Mouse (Mus musculus) heart, embryonic 11.5 days (tissue): ENCODE data around the gene Olfr160. TPM values are rescaled to one million over a fixed set of nuclear protein-coding genes. Genes with fewer than 3 reads are reported as not detected.

Source experiments
- ATAC-seq: fragments of 200-750 bp; cut with Nextera tagmentation; replicated peaks from 2 replicates; pipeline ENCODE4 v1.8.0; 2017; ENCODE audit warnings: moderate library complexity; ENCODE audit not compliant: insufficient number of reproducible peaks, low FRiP score, low TSS enrichment
- H3K27ac ChIP-seq: fragments of 300-500 bp; sonication (generic); 2 replicates; pipeline ENCODE4 v1.5.1; 2014; ENCODE audit warnings: mild to moderate bottlenecking, low read depth, low read length
- H3K27me3 ChIP-seq: fragments of 300-500 bp; sonication (generic); 2 replicates; pipeline ENCODE4 v1.6.1; 2014; ENCODE audit warnings: mild to moderate bottlenecking, low read length, mixed read lengths; ENCODE audit not compliant: control insufficient read depth, insufficient read depth
- H3K36me3 ChIP-seq: fragments of 300-500 bp; sonication (generic); 2 replicates; pipeline ENCODE4 v1.6.1; 2014; ENCODE audit warnings: mild to moderate bottlenecking, low read length, moderate library complexity, mixed read lengths; ENCODE audit not compliant: control insufficient read depth, insufficient read depth
- H3K4me1 ChIP-seq: fragments of 300-500 bp; sonication (generic); 2 replicates; pipeline ENCODE4 v1.6.1; 2014; ENCODE audit warnings: low read length; ENCODE audit not compliant: control insufficient read depth, insufficient read depth
- H3K4me2 ChIP-seq: fragments of 300-500 bp; sonication (generic); 2 replicates; pipeline ENCODE4 v1.6.1; 2014; ENCODE audit warnings: mild to moderate bottlenecking, moderate library complexity
- H3K4me3 ChIP-seq: fragments of 300-500 bp; sonication (generic); 2 replicates; pipeline ENCODE4 v1.5.1; 2014; ENCODE audit warnings: low read depth, low read length
- H3K9ac ChIP-seq: fragments of 300-500 bp; sonication (generic); 2 replicates; pipeline ENCODE4 v1.6.1; 2014; ENCODE audit warnings: mild to moderate bottlenecking, low read depth, low read length, moderate library complexity
- H3K9me3 ChIP-seq: fragments of 300-500 bp; sonication (generic); replicated peaks from 2 replicates; pipeline ENCODE4 v1.6.1; 2016; ENCODE audit warnings: low read length; ENCODE audit not compliant: control insufficient read depth
- WGBS: fragments of 180-500 bp; shearing (Covaris S2); extraction: QIAGEN DNeasy Blood & Tissue Kit; methylation state at CpG from one replicate; pipeline ENCODE4 v1.1.7; 2014; ENCODE audit not compliant: insufficient replicate concordance; 5-methylcytosine and 5-hydroxymethylcytosine counted together
- polyA plus RNA-seq: library from polyadenylated mRNA; unstranded; fragments of >200 nt; fragmentation: Nextera tagmentation; extraction: Ambion mirVana; gene quantifications from 2 replicates; pipeline ENCODE4 v1.2.1, GENCODE M21; 2014

The Olfr160 gene
- polyA plus RNA-seq, 1 experiment from 2014 or later, result not detected

- Histone ChIP-seq H3K27me3 (no peaks in the 10 kb centered on the region), H3K4me3 (no peak overlapping the region), H3K4me1 (no peaks in the 10 kb centered on the region), H3K27ac (no peak overlapping the region), H3K9ac (no peak overlapping the region), H3K9me3 (no peaks in the 10 kb centered on the region), H3K4me2 (no peak overlapping the region), H3K36me3 (no peaks in the 10 kb centered on the region)
- ATAC-seq, result no peak
- 57% methylated on average over 5 of the region's 5 CpGs for WGBS
These were observed 25.9 kb downstream of the Olfr160 start for GRCm38 (mm10) chr9:37689970-37690686.

GRCm38 (mm10) chr9:37687941-37688303, 28.1 kb downstream of the Olfr160 start:
- H3K27ac ChIP-seq, result no peak overlapping the region
- H3K9me3 ChIP-seq, result no peaks in the 10 kb centered on the region
- no peak for ATAC-seq
- no peak overlapping the region for H3K4me2 ChIP-seq
- no peak overlapping the region for H3K9ac ChIP-seq
- WGBS, result 43% methylated on average over 3 of the region's 3 CpGs
- H3K4me1 ChIP-seq, result no peaks in the 10 kb centered on the region
- no peaks in the 10 kb centered on the region for H3K27me3 ChIP-seq
- no peak overlapping the region for H3K4me3 ChIP-seq
- no peaks in the 10 kb centered on the region for H3K36me3 ChIP-seq

GRCm38 (mm10) chr9:37687288-37687940, 28.6 kb downstream of the Olfr160 start:
- WGBS, result 76% methylated on average over 3 of the region's 3 CpGs
- ATAC-seq, result no peak

GRCm38 (mm10) chr9:37681123-37681522, 34.9 kb downstream of the Olfr160 start:
- no peaks in the 10 kb centered on the region for H3K9me3 ChIP-seq
- ATAC-seq, result no peak
- H3K4me1 ChIP-seq, result no peaks in the 10 kb centered on the region
- no peak overlapping the region for H3K4me2 ChIP-seq
- WGBS, result 86% methylated on average over 1 of the region's 1 CpGs
- H3K27me3 ChIP-seq, result no peaks in the 10 kb centered on the region
- H3K4me3 ChIP-seq, result no peak overlapping the region
- no peak overlapping the region for H3K27ac ChIP-seq
- no peaks in the 10 kb centered on the region for H3K36me3 ChIP-seq
- H3K9ac ChIP-seq, result no peak overlapping the region

More at GRCm38 (mm10) chr9:37687288-37687940, 28.6 kb downstream of the Olfr160 start:
- no peak overlapping the region for H3K4me3 ChIP-seq
- no peak overlapping the region for H3K4me2 ChIP-seq
- no peaks in the 10 kb centered on the region for H3K9me3 ChIP-seq
- H3K4me1 ChIP-seq, result no peaks in the 10 kb centered on the region
- H3K27ac ChIP-seq, result no peak overlapping the region
- no peaks in the 10 kb centered on the region for H3K36me3 ChIP-seq
- no peaks in the 10 kb centered on the region for H3K27me3 ChIP-seq
- H3K9ac ChIP-seq, result no peak overlapping the region

GRCm38 (mm10) chr9:37675287-37675686, 40.8 kb downstream of the Olfr160 start:
- Histone ChIP-seq H3K27me3 (no peaks in the 10 kb centered on the region), H3K4me1 (no peaks in the 10 kb centered on the region), H3K36me3 (no peaks in the 10 kb centered on the region), H3K9me3 (no peaks in the 10 kb centered on the region), H3K27ac (no peak overlapping the region), H3K4me3 (no peak overlapping the region), H3K4me2 (no peak overlapping the region), H3K9ac (no peak overlapping the region)
- ATAC-seq, result no peak
- WGBS, result 84% methylated on average over 4 of the region's 4 CpGs

- no peaks in the 10 kb centered on the region for H3K36me3 ChIP-seq
- no peak overlapping the region for H3K4me3 ChIP-seq
- H3K4me2 ChIP-seq, result no peak overlapping the region
- no peak overlapping the region for H3K27ac ChIP-seq
- H3K27me3 ChIP-seq, result no peaks in the 10 kb centered on the region
- peaks cover 7% of the 10 kb centered on the region for H3K4me1 ChIP-seq
- H3K9me3 ChIP-seq, result no peaks in the 10 kb centered on the region
- WGBS, result 82% methylated on average over 3 of the region's 3 CpGs
- no peak for ATAC-seq
- H3K9ac ChIP-seq, result no peak overlapping the region
These were observed 45.8 kb downstream of the Olfr160 start for GRCm38 (mm10) chr9:37670261-37670660.

GRCm38 (mm10) chr9:37669678-37670077, 46.4 kb downstream of the Olfr160 start:
- H3K36me3 ChIP-seq, result no peaks in the 10 kb centered on the region
- peaks cover 10% of the 10 kb centered on the region for H3K4me1 ChIP-seq
- 59% methylated on average over 4 of the region's 4 CpGs for WGBS
- H3K27ac ChIP-seq, result no peak overlapping the region
- no peak for ATAC-seq
- H3K4me3 ChIP-seq, result no peak overlapping the region
- no peak overlapping the region for H3K9ac ChIP-seq
- H3K9me3 ChIP-seq, result no peaks in the 10 kb centered on the region
- no peaks in the 10 kb centered on the region for H3K27me3 ChIP-seq
- no peak overlapping the region for H3K4me2 ChIP-seq

GRCm38 (mm10) chr9:37669115-37669514, 46.9 kb downstream of the Olfr160 start, which contains the start of gene Panx3:
TSS of gene Panx3 (minus strand) at chr9:37669235.
- Histone ChIP-seq H3K36me3 (no peaks in the 10 kb centered on the region), H3K4me2 (no peak within 1 kb of the TSS), H3K27ac (no peak within 1 kb of the TSS), H3K4me1 (peaks cover 12% of the 10 kb centered on the region), H3K4me3 (no peak within 1 kb of the TSS), H3K27me3 (no peaks in the 10 kb centered on the region), H3K9ac (no peak within 1 kb of the TSS), H3K9me3 (no peaks in the 10 kb centered on the region)
- whole genome bisulfite sequencing, result 66% methylated on average over 6 of the region's 6 CpGs
- ATAC-seq, result no peak

- H3K4me3 ChIP-seq, result no peak overlapping the region
- H3K9me3 ChIP-seq, result no peaks in the 10 kb centered on the region
- WGBS, result 55% methylated on average over 7 of the region's 7 CpGs
These were observed 50.0 kb downstream of the Olfr160 start for GRCm38 (mm10) chr9:37666045-37666444.

More at GRCm38 (mm10) chr9:37666045-37666444, 50.0 kb downstream of the Olfr160 start:
- H3K9ac ChIP-seq, result no peak overlapping the region
- H3K27me3 ChIP-seq, result no peaks in the 10 kb centered on the region
- H3K4me2 ChIP-seq, result no peak overlapping the region
- ATAC-seq, result no peak
- H3K4me1 ChIP-seq, result peaks cover 12% of the 10 kb centered on the region
- H3K36me3 ChIP-seq, result no peaks in the 10 kb centered on the region
- no peak overlapping the region for H3K27ac ChIP-seq
